Mouse (Mus musculus): Measurements from ENCODE around the gene Samd10.

The Samd10 gene

DNA sequence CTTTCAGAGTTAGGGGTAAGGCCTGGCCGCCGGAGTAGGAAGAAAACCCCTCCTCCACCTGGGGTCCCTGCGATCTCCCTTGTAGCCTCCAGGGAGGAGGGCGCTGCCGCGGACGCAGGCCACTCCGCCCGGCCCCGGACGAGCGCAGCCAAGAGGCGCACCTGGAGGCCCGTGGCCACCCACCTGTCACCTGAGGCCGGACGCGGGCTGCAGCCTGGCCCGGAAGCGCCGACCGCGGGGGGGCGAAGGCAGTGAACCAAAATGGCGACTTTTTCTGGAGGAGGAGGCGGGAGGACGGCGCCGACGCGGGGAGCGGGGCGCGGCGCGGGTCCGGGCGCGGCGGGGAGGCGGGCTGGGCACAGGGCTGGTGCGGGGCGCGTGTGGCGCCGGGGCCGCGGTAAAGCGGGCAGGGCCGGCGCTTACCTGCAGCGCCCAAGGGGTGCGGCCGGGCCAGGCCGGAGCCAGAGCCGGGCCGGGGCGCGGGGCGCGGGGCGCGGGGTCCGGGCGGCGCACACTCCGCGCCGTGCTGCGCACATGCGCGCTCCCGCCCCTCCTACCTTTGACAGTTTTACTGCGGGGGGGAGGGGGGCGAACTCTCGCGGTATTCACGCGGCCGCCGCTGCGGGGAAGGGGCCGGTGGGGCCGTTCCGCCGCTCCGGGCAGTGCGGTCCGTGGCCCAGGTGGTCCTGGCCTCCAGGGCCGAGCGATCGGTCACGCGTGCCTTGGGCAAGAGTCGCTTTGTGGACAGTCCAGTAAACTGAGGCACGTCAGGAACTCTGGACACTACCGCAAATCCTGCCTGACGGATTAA lies 6.6 kb downstream of the Samd10 start, which contains the start of gene Zfp512b:
Gene Zfp512b, minus strand, starts transcription at position 573 of the 811 bp plus-strand sequence.
- no peak for DNase-seq (ENCODE audit: low spot score)

- no peak for DNase-seq (ENCODE audit: low spot score)
Measured at GRCm38 (mm10) chr2:181591528-181592085, 7.4 kb downstream of the Samd10 start, which contains the start of gene Prpf6. Gene Prpf6 (plus strand): TSS chr2:181591868.

- DNase-seq (ENCODE audit: low spot score): no peak
Measured at GRCm38 (mm10) chr2:181590471-181590870, 8.5 kb downstream of the Samd10 start.

- no peak for DNase-seq (ENCODE audit: low spot score)
Measured at GRCm38 (mm10) chr2:181589732-181590105, 9.3 kb downstream of the Samd10 start.

DNA sequence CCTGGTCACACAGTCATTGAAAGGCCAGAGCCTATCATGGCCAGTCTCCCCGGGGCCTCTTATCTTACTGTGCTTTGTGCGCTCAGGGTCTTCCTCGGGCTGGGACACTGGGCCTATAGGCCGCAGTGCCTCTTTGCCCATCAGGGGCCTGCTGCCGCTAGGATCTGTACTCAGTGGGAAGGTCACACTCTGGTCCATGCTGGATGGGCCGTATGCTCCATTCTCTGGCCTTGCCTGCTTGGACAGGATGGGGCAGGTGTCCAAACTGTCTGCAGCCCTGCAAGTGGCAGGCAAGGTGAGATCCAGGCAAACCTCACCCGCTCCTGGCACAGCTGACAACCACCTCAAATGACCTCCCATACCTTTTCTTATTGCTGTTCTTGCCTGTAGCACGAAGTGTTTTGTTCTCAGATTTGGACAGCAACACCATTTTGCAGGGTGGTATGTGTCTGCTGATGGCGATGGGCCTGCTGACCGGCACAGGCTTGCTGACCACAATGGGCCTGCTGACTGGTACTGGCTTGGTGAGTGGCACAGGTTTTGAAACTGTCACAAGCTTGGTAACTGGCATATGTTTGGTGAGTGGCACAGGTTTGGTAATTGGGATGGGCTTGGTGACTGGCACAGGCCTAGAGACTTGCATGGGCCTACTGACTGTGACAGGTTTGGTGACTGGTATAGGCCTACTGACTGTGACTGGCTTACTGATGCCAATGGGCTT lies 9.8 kb downstream of the Samd10 start:
- no peak for DNase-seq (ENCODE audit: low spot score)

GRCm38 (mm10) chr2:181588229-181588780 lies 10.7 kb downstream of the Samd10 start:
- no peak for DNase-seq (ENCODE audit: low spot score)

- no peak for DNase-seq (ENCODE audit: low spot score)
Measured at GRCm38 (mm10) chr2:181587796-181588195, 11.2 kb downstream of the Samd10 start.

GRCm38 (mm10) chr2:181586124-181586523 lies 12.9 kb downstream of the Samd10 start:
- no peak for DNase-seq (ENCODE audit: low spot score)

GRCm38 (mm10) chr2:181585506-181585905 lies 13.5 kb downstream of the Samd10 start:
- DNase-seq (ENCODE audit: low spot score): no peak

- no peak for DNase-seq (ENCODE audit: low spot score)
Measured at GRCm38 (mm10) chr2:181584411-181584942, 14.5 kb downstream of the Samd10 start, which contains the start of gene Uckl1. Gene Uckl1 (minus strand): TSS chr2:181584892.

GRCm38 (mm10) chr2:181583460-181584257 lies 15.4 kb downstream of the Samd10 start:
- no peak for DNase-seq (ENCODE audit: low spot score)

GRCm38 (mm10) chr2:181582939-181583338 lies 16.1 kb downstream of the Samd10 start:
- DNase-seq (ENCODE audit: low spot score): no peak

DNA sequence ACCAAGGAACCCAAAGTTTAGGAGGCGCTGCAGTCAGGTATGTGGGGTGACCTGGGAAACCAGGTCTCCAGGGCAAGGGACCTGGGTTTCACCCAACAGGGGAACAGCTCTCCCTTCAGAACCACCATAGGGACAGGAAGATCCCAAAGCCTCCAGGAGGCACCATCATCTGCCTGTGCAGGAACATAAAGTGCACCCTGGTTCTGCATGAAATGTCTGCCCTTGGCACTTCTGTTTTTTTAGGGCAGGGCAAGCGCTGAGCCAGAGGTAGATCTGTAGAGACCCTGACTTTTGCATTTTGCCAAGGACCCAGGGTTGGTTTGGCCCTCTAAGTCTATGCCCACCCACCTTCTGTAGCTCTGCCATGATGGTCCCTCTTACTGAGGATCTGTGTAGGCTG lies 16.7 kb downstream of the Samd10 start:
- no peak for DNase-seq (ENCODE audit: low spot score)

DNA sequence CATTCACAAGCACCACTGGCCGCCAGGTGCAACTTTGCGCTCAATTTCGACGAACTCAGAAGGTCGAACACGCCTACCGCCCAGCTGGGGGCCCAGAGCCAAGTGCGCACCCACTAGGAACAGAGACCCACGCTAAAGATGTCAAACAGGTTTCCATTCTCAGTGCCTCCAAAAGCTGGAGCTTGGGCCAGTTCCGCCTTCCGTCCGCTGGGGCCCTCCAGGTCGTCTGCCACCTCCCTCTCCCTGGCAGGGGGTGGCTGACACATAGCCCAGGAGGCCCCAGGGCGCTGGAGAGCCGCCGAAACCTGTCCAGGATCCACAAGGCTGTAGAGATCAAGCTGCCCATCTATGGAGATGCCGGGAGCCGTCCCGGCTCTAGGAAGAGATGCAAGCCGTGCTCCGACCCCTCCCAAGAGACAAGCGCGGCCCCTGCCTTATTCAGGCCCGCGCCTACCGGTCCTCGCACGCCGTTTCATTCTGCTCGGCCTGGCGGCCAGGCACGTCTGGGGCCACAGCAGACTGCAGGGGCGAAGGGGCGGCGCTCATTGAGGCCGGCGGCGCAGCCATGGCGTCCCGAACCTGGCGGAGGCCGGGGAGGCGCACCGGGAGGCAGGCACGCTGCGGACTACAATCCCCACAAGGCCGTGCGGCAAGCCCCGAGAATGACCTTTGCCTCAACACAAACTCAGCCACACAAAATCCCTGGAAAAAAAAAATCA lies 17.5 kb downstream of the Samd10 start:
- peak; percentile 73 for DNase-seq (ENCODE audit: low spot score)

- peak; percentile 68 for DNase-seq (ENCODE audit: low spot score)
Measured at GRCm38 (mm10) chr2:181581016-181581401, 18.0 kb downstream of the Samd10 start.

DNA sequence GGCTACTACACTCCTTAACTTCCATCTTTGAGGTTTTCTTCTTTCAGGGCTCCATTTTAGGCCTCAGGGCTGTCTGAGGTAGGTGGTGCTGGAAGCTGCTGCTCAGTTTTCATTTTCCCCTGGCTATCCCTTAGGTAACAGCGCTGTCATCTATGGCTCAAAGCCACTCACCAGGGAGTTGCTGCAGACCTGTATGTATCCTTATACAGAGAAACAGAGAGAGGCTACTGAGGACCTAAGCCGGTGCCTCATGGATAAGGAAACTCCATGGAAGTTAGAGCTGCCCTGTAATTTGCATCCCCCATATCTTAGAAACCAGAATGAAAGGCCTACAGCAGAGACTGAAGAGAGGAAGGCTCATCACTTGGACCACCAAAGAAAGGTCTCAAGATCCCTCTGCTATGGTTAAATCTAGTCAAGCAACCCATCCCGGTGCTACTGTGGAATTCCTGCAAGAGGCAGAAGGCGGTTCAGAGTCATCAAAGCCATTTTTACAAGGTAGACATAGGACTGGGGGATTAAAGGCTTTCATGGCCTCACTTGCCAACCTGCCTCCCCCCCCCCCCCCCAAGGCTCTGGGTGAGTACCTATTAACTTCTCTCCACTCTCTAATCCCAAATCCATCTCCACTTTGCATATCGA lies 18.8 kb downstream of the Samd10 start:
- DNase-seq (ENCODE audit: low spot score): no peak

DNA sequence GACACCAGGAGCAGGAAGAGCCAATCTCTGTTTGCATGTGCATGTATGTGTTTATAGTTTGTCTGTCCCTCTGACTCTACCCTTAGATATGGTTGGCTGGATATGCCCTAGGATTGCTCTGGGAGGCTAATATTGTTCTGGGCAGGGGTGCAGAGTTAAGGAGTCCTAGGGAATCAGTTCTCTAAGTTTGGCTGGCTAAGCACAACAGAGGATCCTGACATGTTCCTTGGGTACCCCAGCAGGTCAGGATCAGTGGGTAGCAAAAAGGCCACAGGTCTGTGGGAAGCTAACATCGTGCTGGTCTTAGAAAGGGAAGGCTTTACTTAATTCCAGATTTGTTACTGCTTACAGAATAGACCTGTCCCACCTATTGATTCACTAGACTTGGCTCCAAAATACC lies 19.3 kb downstream of the Samd10 start:
- no peak for DNase-seq (ENCODE audit: low spot score)

DNA sequence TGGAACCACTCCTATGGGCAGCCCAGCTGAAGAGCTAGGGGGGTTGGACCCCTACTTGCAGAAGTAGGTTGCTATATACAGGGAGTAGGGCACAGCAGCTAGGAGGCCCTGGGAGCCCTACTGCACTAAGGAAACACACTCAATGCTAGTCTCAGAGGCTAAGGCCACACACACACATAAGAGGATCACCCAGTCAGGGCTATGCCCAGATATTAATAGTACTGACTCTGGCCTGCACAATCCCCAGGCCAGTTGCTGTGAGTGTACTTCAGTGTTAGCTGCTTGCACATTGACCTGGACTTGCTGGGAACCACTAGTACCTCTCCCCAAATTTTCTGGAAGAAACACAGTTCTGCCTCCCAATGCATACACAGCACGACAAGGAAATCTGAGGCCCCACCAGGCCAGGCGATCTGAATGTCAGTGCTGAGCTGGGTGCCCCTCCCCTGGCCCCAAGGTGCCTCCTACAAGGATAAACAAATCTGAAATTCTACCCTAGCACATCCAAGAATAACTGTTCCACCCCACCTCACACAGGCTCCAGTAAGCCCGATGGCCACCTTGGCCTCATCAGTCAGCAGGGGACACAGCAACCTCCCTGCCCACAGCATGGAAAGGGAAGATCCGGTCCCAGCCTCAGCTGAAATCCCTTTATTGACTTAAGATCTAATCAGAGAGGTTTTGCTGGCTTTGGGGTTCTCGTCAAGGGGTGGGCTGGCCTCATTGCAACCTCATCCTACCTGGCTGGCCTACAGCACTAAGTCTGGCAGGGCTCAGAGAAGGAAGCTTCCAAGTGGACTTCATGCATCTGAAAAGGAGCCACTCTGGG lies 20.0 kb downstream of the Samd10 start:
- DNase-seq (ENCODE audit: low spot score): no peak

GRCm38 (mm10) chr2:181577981-181578581 lies 20.9 kb downstream of the Samd10 start:
- no peak for DNase-seq (ENCODE audit: low spot score)

Data from spleen, adult 12 weeks (tissue).